Mouse (Mus musculus) MEL (cell line): Measurements from ENCODE around the gene Akap11. TPM values are rescaled to one million over a fixed set of nuclear protein-coding genes. Genes with fewer than 3 reads are reported as not detected.
A peak's percentile ranks its signal among the peaks of the same experiment; 100 is the strongest.

Experiments used
- DNase-seq: peaks from one replicate; pipeline ENCODE4 v3.0.0; 2011; ENCODE audit warnings: low read depth, low spot score
- H3K27ac ChIP-seq: 2 replicates; pipeline ENCODE4 v1.5.1; 2012; ENCODE audit warnings: low read depth, mild to moderate bottlenecking, control low read depth, low read length, moderate library complexity; ENCODE audit not compliant: control insufficient read depth
- H3K27me3 ChIP-seq, 2 experiments: fragments of 150-350 bp in 1 of 2; sonication (generic) in 1 of 2; 2 replicates each; pipeline ENCODE4 v1.6.1; 2012; ENCODE audit warnings: low read length in 2 of 2, mild to moderate bottlenecking in 2 of 2, improper control_type of control experiment in 1 of 2, moderate library complexity in 1 of 2; ENCODE audit not compliant: insufficient read depth in 2 of 2, control insufficient read depth in 1 of 2
- H3K36me3 ChIP-seq, 2 experiments: 2 replicates each; pipeline ENCODE4 v1.6.1; 2012 to 2014; ENCODE audit warnings: low read length in 2 of 2, improper control_type of control experiment in 1 of 2, inconsistent platforms in 1 of 2, mild to moderate bottlenecking in 1 of 2; ENCODE audit not compliant: insufficient read depth in 2 of 2, control insufficient read depth in 1 of 2
- H3K4me1 ChIP-seq, 2 experiments: fragments of 150-350 bp in 1 of 2; sonication (generic) in 1 of 2; 2 replicates each; pipeline ENCODE4 v1.6.1; 2012; ENCODE audit warnings: low read length in 2 of 2, improper control_type of control experiment in 1 of 2, mild to moderate bottlenecking in 1 of 2; ENCODE audit not compliant: insufficient read depth in 2 of 2, control insufficient read depth in 1 of 2
- H3K4me3 ChIP-seq, 2 experiments: fragments of 150-350 bp in 1 of 2; sonication (generic) in 1 of 2; 2 replicates each; pipeline ENCODE4 v1.5.1; 2012; ENCODE audit warnings: low read depth in 2 of 2, low read length in 2 of 2, mild to moderate bottlenecking in 2 of 2, moderate library complexity in 2 of 2, control low read depth in 1 of 2, improper control_type of control experiment in 1 of 2; ENCODE audit not compliant: control insufficient read depth in 1 of 2, insufficient read depth in 1 of 2
- H3K79me2 ChIP-seq: 2 replicates; pipeline ENCODE4 v1.6.1; 2012; ENCODE audit warnings: mild to moderate bottlenecking, low read length, moderate library complexity; ENCODE audit not compliant: control insufficient read depth, poor library complexity, insufficient read depth
- H3K9ac ChIP-seq: 2 replicates; pipeline ENCODE4 v1.6.1; 2012; ENCODE audit warnings: low read depth, mild to moderate bottlenecking, control low read depth, low read length, moderate library complexity; ENCODE audit not compliant: control insufficient read depth, poor library complexity, severe bottlenecking
- H3K9me3 ChIP-seq: fragments of 150-350 bp; sonication (generic); replicated peaks from 2 replicates; pipeline ENCODE4 v1.6.1; 2012; ENCODE audit warnings: mild to moderate bottlenecking, low read length, improper control_type of control experiment, moderate library complexity; ENCODE audit not compliant: insufficient read depth
- CTCF ChIP-seq, 3 experiments: IDR thresholded peaks in 2 of 3; conservative IDR thresholded peaks in 1 of 3; 2 replicates each; pipeline ENCODE4 v1.5.1; 2011 to 2012; ENCODE audit warnings: low read length in 3 of 3, low read depth in 2 of 3, mild to moderate bottlenecking in 2 of 3, improper control_type of control experiment in 1 of 3, inconsistent platforms in 1 of 3, mixed read lengths in 1 of 3, moderate library complexity in 1 of 3; ENCODE audit not compliant: control insufficient read depth in 1 of 3, insufficient read depth in 1 of 3, poor library complexity in 1 of 3, severe bottlenecking in 1 of 3
- E2F4 ChIP-seq: IDR thresholded peaks from 2 replicates; pipeline ENCODE4 v1.6.1; 2011; ENCODE audit warnings: low read depth, low read length, improper control_type of control experiment, borderline replicate concordance
- ELF1 ChIP-seq: IDR thresholded peaks from 2 replicates; pipeline ENCODE4 v1.6.1; 2014; ENCODE audit warnings: low read depth, mild to moderate bottlenecking, inconsistent platforms, low read length, improper control_type of control experiment, moderate library complexity
- EP300 ChIP-seq, 2 experiments: IDR thresholded peaks; 2 replicates each; pipeline ENCODE4 v1.6.1; 2011; ENCODE audit warnings: improper control_type of control experiment in 2 of 2, low read length in 2 of 2, low read depth in 1 of 2, mild to moderate bottlenecking in 1 of 2
- ETS1 ChIP-seq: IDR thresholded peaks from 2 replicates; pipeline ENCODE4 v1.6.1; 2012; ENCODE audit warnings: low read depth, mild to moderate bottlenecking, inconsistent platforms, low read length, improper control_type of control experiment, moderate library complexity
- GATA1 ChIP-seq: IDR thresholded peaks from 2 replicates; pipeline ENCODE4 v1.6.1; 2011; ENCODE audit warnings: low read depth, low read length, improper control_type of control experiment
- HCFC1 ChIP-seq: IDR thresholded peaks from 2 replicates; pipeline ENCODE4 v1.6.1; 2012; ENCODE audit warnings: low read depth, mild to moderate bottlenecking, inconsistent platforms, low read length, improper control_type of control experiment, moderate library complexity
- JUND ChIP-seq: IDR thresholded peaks from 2 replicates; pipeline ENCODE4 v1.6.1; 2011; ENCODE audit warnings: low read depth, mild to moderate bottlenecking, improper control_type of control experiment, low read length
- MAFK ChIP-seq: IDR thresholded peaks from 2 replicates; pipeline ENCODE4 v1.6.1; 2011; ENCODE audit warnings: low read depth, mild to moderate bottlenecking, low read length, improper control_type of control experiment, borderline replicate concordance
- MAZ ChIP-seq: IDR thresholded peaks from 2 replicates; pipeline ENCODE4 v1.6.1; 2012; ENCODE audit warnings: low read depth, mild to moderate bottlenecking, inconsistent platforms, low read length, improper control_type of control experiment
- MXI1 ChIP-seq: IDR thresholded peaks from 2 replicates; pipeline ENCODE4 v1.6.1; 2011; ENCODE audit warnings: mild to moderate bottlenecking, low read depth, low read length, improper control_type of control experiment
- POLR2A ChIP-seq, 2 experiments: IDR thresholded peaks; 2 replicates each; pipeline ENCODE4 v1.6.1; 2011 to 2012; ENCODE audit warnings: low read length in 2 of 2, mild to moderate bottlenecking in 2 of 2, control low read depth in 1 of 2, improper control_type of control experiment in 1 of 2, low read depth in 1 of 2, moderate library complexity in 1 of 2; ENCODE audit not compliant: control insufficient read depth in 1 of 2, insufficient read depth in 1 of 2, poor library complexity in 1 of 2
- POLR2AphosphoS5 ChIP-seq: IDR thresholded peaks from 2 replicates; pipeline ENCODE4 v1.6.1; 2012; ENCODE audit warnings: low read depth, borderline replicate concordance, mild to moderate bottlenecking, inconsistent platforms, low read length, moderate library complexity, mixed read lengths
- RCOR1 ChIP-seq: IDR thresholded peaks from 2 replicates; pipeline ENCODE4 v1.6.1; 2012; ENCODE audit warnings: low read depth, mild to moderate bottlenecking, inconsistent platforms, low read length, improper control_type of control experiment
- SIN3A ChIP-seq: IDR thresholded peaks from 2 replicates; pipeline ENCODE4 v1.6.1; 2012; ENCODE audit warnings: low read length, improper control_type of control experiment, inconsistent platforms
- SMC3 ChIP-seq: IDR thresholded peaks from 2 replicates; pipeline ENCODE4 v1.6.1; 2011; ENCODE audit warnings: low read depth, low read length, improper control_type of control experiment
- ZKSCAN1 ChIP-seq: IDR thresholded peaks from 2 replicates; pipeline ENCODE4 v1.6.1; 2012; ENCODE audit warnings: low read depth, mild to moderate bottlenecking, inconsistent platforms, low read length, improper control_type of control experiment, moderate library complexity
- ZNF384 ChIP-seq: IDR thresholded peaks from 2 replicates; pipeline ENCODE4 v1.6.1; 2012; ENCODE audit warnings: low read depth, mild to moderate bottlenecking, inconsistent platforms, low read length, improper control_type of control experiment
- polyA plus RNA-seq, 2 experiments: library from polyadenylated mRNA; stranded (reverse) in 1 of 2; unstranded in 1 of 2; fragments of >175 nt in 1 of 2; fragments of >200 nt in 1 of 2; gene quantifications; 2 replicates each; pipeline versions ENCODE4 v1.2.1 to v1.2.4; 2012; ENCODE audit warnings: low replicate concordance in 2 of 2, low read depth in 1 of 2; ENCODE audit not compliant: insufficient read length in 2 of 2, insufficient read depth in 1 of 2, missing spikeins in 1 of 2
- total RNA-seq: library from RNA; depleted of rRNA; stranded (reverse); fragments of 300-350 nt; gene quantifications from 2 replicates; pipeline ENCODE4 v1.2.3, GENCODE M21; 2012

The Akap11 gene
- total and polyA plus RNA-seq, 3 experiments, result 13.0 to 25.4 (median 17.1) TPM

GRCm38 (mm10) chr14:78583168-78583567, 46.6 kb upstream of the Akap11 start:
- Histone ChIP-seq H3K9me3 (no peaks in the 10 kb centered on the region), H3K36me3 (no peaks in the 10 kb centered on the region), H3K4me3 (no peak overlapping the region), H3K9ac (no peak overlapping the region), H3K4me1 (peaks cover 0 to 3% of the 10 kb centered on the region in 2 experiments; a peak in 1 of 4 replicates), H3K79me2 (no peaks in the 10 kb centered on the region), H3K27ac (no peak overlapping the region), H3K27me3 (no peaks in the 10 kb centered on the region)
- TF ChIP-seq EP300 (IDR thresholded peaks at IDR 0.05; ENCODE audit: low read depth in 1 of 2, low read length in 2 of 2) (0 out of 4 replicates have a peak, but pooled peaks of 1 of the 2 experiments have one; percentile 24), MAFK (peak; percentile 56; the same call in 1 of the 2 replicates), MAZ (no peak), HCFC1 (no peak), SMC3 (no peak), ZNF384 (no peak), ZKSCAN1 (no peak), GATA1 (no peak), POLR2A (IDR thresholded peaks at IDR 0.05; ENCODE audit: control insufficient read depth in 1 of 2, insufficient read depth in 1 of 2, low read depth in 1 of 2, low read length in 2 of 2, poor library complexity in 1 of 2) (no peak), RCOR1 (no peak), JUND (0 out of 2 replicates have a peak, but pooled peaks have one; percentile 65), ETS1 (peak; percentile 48), MXI1 (no peak), E2F4 (no peak), ELF1 (no peak), POLR2AphosphoS5 (no peak)
- peak; percentile 57 for DNase-seq

GRCm38 (mm10) chr14:78575899-78576298, 39.3 kb upstream of the Akap11 start:
- no peak overlapping the region for H3K4me3 ChIP-seq
- H3K9ac ChIP-seq, result no peak overlapping the region
- no peaks in the 10 kb centered on the region for H3K9me3 ChIP-seq
- no peaks in the 10 kb centered on the region for H3K27me3 ChIP-seq
- H3K4me1 ChIP-seq, result no peaks in the 10 kb centered on the region
- no peak for DNase-seq
- no peaks in the 10 kb centered on the region for H3K36me3 ChIP-seq
- no peaks in the 10 kb centered on the region for H3K79me2 ChIP-seq
- TF ChIP-seq CTCF (IDR thresholded peaks at IDR 0.05 in 2 of 3, conservative IDR thresholded peaks at IDR 0.05 in 1 of 3; ENCODE audit: control insufficient read depth in 1 of 3, insufficient read depth in 1 of 3, low read depth in 2 of 3, low read length in 3 of 3, poor library complexity in 1 of 3, severe bottlenecking in 1 of 3) (peak in 2 of 3 experiments; percentile 15 to 48; a peak in 3 of 6 replicates), SIN3A (no peak)
- no peak overlapping the region for H3K27ac ChIP-seq
